Mouse (Mus musculus): ENCODE measurements around the gene Gclm.

- TF ChIP-seq CTCF (IDR thresholded peaks at IDR 0.05; ENCODE audit: low read depth) (no peak), EP300 (IDR thresholded peaks at IDR 0.05; ENCODE audit: low read depth) (no peak)
Observed at GRCm38 (mm10) chr3:122291828-122292227, 46.5 kb downstream of the Gclm start.
